Mouse (Mus musculus) liver, adult 10 weeks (tissue): ENCODE data around the gene Tnfsf13. TPM values are rescaled to one million over a fixed set of nuclear protein-coding genes. Genes with fewer than 3 reads are reported as not detected.

Experiments used
- polyA plus RNA-seq: library from polyadenylated mRNA; stranded (reverse); fragments of 350-450 nt; fragmentation: Illumina TruSeq; extraction: RNeasy Lipid Tissue Mini Kit (QIAGEN cat#74804); gene quantifications from one replicate; pipeline ENCODE4 v1.2.3, GENCODE M21; 2014; ENCODE audit warnings: low read depth, low replicate concordance

Gene Tnfsf13
- 2.8 TPM for polyA plus RNA-seq

DNA sequence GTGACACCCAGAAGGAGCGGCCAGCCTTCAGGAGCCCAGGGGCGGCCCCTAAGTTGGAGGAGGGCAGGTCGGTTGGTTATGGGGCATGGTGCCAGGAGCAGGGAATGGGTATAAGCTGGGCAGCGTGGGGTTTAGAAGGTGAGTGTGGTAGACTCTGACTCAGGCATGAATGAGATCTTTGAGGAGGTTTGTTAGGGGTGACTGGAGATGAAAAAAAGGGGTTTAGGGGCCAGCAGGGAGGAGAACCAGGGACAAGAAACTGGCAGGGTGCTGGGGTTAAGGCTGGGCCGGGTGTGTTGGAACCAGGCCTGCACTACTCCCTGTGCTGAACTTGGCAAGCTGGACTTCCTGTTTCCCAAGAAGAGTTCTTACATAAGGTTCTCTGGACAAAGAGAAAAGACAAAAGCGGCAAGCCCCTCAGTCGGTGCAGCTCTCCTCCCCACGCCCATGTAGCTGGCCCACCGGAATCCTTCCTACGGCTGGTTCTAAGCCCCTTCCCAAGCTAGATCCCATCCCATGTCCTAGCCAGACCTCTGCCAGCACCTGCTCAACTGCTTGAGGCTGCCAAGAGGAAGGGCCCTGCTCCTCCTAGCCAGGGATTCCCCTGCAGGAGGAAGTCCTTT, at the start of gene Tnfsf13:
Tnfsf13 (minus strand) TSS at position 259 of the 623 bp plus-strand sequence.

DNA sequence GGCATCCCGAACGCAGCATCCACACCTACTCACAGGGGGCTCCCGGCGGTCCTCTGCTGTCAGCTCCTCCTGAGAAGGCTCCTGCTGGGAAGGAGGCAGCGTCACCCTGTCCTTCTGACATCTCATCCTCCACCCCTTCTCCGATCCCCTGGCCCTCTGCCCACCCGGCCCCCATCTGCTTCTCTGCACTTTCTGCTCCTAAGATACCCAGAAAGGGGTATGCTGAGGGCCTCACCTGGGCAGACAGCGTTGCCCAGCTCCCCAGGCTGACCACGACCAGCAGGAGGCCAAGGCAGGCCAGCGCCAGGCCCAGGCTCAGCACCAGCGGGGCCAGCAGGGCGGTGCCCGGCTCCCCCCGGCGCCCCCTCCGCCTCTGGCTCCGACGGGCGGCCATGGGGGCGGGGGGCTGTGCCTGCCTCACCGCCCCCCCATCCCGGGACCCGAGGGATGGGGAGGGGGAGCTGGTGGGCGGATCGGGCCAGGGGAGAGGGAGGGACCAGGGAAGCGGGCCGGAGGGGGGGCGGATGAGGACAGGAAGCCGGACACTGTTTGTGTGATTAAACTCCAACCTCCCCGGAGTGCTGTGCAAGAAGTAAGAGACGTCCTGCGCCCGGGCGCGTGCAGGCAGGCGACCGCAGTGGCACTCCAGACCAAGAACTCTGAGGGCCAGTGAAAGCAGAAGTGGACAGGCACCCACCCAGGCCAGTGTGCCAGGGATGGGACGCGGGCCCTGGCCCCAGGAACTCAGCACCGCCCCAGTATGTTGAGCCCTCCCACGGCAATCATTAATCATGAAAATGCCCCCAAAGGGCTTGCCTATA, 10.0 kb upstream of the Tnfsf13 start, which contains the start of the genes Tnfsf12 and Tnfsfm13:
Tnfsf12 (minus strand) TSS at position 489 of the 821 bp plus-strand sequence.
Tnfsfm13 (minus strand) TSS at position 738 of the 821 bp plus-strand sequence.

DNA sequence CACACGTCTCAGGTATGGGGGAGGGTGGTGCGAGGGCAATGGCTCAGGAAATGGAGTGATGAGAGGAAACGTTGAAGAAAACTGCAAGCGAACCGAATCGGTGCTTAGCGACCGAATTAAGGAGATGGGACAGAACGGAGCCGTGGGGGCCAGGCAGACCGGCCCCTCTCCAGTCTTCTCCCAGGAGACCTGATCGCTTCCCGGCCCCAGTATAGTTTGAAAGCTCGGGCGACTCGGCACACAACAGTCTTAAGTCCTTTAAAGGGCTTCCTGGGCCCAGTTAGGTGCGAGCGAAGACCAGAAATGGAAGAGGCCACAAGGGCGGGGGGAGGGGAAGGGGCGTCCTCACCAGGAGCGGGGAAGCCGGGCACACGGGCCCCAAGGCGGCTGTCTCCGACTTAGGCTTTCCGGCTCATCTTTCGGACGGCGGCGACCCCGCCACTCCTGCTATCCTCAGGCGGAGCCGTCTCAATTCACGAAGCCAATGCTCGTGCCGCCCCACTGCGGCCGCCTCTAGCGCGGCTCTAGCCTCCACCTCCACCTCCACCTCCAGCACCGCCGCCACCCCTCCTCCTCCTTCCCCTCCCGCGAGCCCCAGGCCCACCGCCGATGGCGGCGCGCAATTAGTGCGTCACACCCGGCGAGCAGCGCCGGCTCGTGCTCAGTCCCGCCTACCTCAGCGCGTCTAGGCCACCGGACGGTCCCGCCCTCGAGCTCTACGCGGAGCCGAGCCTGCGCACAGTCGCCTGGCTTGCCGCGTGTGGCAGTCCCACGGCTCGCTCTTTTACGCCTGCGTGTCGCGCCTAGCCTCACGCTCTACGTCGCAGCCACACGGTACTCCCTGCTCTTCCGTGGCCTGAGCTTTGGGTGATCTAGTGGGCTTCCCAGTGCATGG, 4.0 kb downstream of the Tnfsf13 start, which contains the start of gene Senp3:
Senp3 (minus strand) TSS at position 771 of the 895 bp plus-strand sequence.

DNA sequence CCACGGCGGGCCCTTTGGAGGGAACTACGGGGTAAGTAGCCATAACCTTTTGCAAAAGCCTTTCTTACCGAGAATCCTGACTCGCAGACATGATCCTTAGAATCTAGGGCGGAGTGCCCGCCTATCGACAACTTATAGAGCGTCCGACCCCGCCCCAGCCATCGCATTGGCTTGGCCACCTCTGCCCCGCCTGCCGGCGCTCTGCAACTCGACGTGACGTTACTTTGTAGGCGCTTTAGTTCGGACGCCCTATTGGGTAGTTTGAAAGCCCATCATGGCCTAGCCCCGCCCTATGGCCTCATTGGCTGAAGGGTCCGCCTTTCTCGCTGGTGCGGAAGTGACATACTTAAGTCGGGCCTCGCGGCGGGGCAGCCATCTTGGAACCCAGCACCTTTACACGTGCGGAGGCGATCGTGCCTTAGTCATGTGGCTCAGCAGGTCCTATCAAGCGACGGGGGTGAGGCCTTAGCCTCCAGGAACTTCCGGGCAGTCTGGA, 13.3 kb downstream of the Tnfsf13 start, which contains the start of gene Eif4a1:
Eif4a1 (minus strand) TSS at position 213 of the 496 bp plus-strand sequence.

DNA sequence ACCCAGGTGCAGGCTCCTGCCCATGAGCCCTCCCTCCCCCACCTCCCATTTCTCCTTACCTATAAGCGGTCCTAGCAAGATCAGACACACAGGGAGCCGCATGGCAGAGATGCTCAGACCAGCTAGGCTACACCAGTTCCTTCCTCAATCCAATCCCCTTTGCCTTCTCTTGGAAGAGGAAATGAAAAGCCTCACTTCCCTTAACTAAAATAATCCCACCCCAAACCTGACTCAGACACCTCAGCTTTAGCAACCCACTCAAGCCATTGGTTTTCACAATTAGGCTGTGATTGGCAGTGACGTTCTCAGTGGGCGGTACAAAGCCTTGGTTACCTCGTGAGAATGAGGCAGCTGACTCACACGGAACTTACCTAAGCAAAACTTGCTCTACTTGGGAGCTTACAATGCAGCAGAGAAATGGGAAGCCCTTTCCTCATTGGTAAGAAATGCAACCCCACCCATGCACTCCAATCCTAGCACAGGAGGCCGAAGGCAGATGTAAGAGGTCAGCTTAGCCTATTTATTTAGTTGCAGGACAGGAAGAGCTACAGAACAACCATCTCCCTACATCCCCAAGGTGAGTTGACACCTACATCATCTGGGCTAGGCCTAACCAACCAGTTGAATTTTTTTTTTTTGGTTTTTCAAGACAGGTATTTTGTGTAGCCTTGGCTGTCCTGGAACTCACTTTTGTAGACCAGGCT, 19.5 kb downstream of the Tnfsf13 start, which contains the start of gene Cd68:
Cd68 (minus strand) TSS at position 193 of the 704 bp plus-strand sequence.

DNA sequence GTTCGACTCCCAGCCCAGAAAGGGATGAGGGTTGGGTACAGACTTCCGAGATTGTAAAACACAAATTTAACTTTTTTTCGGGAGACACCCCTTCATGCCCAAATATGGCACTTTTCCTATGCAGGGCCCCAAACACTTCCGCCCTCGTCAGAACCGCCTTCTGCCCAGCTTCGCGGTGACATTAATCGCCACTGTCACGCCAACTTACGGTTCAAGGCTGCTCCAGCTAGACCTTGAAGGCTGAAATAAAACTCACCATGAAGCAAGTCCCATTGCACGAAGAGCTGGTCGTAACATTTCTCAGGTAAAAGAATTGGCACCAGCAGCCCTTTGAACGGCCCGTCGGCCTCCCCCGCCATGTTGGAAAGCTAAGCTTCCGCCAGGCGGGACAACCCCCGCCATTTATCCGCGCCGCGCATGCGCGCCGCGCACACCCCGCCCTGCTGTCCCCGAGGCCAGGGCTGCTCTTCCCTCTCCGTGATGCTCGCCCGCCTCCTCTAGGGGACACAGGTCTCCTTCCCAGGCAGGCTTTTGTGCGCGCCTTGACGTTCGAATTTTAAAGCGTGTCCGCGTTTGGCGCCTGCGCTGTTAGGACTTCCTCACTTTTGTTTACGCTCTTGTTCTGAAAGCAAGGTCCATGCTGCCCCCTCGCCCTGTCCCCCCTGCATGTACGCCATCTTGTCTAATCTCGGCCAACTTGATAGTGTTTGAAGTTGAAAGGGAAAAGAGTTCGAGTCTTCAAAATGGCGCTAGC, 23.2 kb downstream of the Tnfsf13 start, which contains the start of gene Mpdu1:
Mpdu1 (minus strand) TSS at position 430 of the 754 bp plus-strand sequence.

DNA sequence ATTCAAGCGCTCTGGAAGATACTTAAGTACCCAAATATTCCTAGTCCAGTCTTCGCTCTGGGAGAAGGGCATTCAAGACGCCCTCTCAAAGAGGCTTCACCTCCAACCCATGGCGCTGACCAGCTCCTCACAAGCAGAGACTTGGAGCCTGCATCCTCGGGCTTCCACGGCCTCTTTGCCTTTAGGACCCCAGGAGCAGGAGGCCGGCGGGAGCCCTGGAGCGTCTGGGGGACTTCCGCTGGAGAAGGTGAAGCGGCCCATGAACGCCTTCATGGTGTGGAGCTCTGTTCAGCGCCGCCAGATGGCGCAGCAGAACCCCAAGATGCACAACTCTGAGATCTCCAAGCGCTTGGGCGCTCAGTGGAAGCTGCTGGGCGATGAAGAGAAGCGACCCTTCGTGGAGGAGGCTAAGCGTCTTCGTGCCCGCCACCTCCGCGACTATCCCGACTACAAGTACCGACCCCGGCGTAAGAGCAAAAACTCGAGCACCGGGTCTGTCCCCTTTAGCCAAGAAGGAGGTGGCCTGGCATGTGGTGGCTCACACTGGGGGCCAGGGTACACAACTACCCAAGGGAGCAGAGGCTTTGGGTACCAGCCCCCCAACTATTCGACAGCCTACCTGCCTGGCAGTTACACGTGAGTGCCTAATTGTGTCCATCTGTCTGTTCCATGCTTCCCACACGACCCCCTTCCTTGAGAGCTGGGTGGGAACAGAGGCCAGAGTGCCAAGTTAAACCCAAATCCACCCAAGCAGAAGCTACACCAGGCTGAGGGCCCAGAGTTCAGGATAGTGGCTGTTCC, 30.1 kb downstream of the Tnfsf13 start, which contains the start of gene Sox15:
Sox15 (plus strand) TSS at position 51 of the 801 bp plus-strand sequence.

Other genes with a start within 250 kb of the Tnfsf13 start
- not detected for gene Dnah2, start 136.7 kb downstream of the Tnfsf13 start, polyA plus RNA-seq
- gene Efnb3, start 125.6 kb downstream of the Tnfsf13 start, polyA plus RNA-seq: not detected
- 1.1 TPM for gene Wrap53, start 105.5 kb downstream of the Tnfsf13 start, polyA plus RNA-seq
- gene Trp53, start 105.4 kb downstream of the Tnfsf13 start, polyA plus RNA-seq: 3.8 TPM
- gene Atp1b2, start 79.8 kb downstream of the Tnfsf13 start, polyA plus RNA-seq: 0.13 TPM
- gene Shbg, start 67.9 kb downstream of the Tnfsf13 start, polyA plus RNA-seq: not detected
- gene Sat2, start 63.8 kb downstream of the Tnfsf13 start, polyA plus RNA-seq: 8.5 TPM
- 7.8 TPM for gene Fxr2, start 52.8 kb downstream of the Tnfsf13 start, polyA plus RNA-seq
- gene Sox15, start 30.5 kb downstream of the Tnfsf13 start, polyA plus RNA-seq: not detected
- gene Mpdu1, start 23.1 kb downstream of the Tnfsf13 start, polyA plus RNA-seq: 22.1 TPM
- 3.8 TPM for gene Cd68, start 19.6 kb downstream of the Tnfsf13 start, polyA plus RNA-seq
- gene Eif4a1, start 13.4 kb downstream of the Tnfsf13 start, polyA plus RNA-seq: 340 TPM
- gene Senp3, start 3.7 kb downstream of the Tnfsf13 start, polyA plus RNA-seq: 33.7 TPM
- 1.5 TPM for gene Tnfsf12, start 10.1 kb upstream of the Tnfsf13 start, polyA plus RNA-seq
- not detected for gene Tnfsfm13, start 10.3 kb upstream of the Tnfsf13 start, polyA plus RNA-seq
- 7.7 TPM for gene Polr2a, start 72.9 kb upstream of the Tnfsf13 start, polyA plus RNA-seq
- gene Slc35g3, start 76.2 kb upstream of the Tnfsf13 start, polyA plus RNA-seq: not detected
- gene Zbtb4, start 80.1 kb upstream of the Tnfsf13 start, polyA plus RNA-seq: 4.1 TPM
- 0.58 TPM for gene Chrnb1, start 110.2 kb upstream of the Tnfsf13 start, polyA plus RNA-seq
- gene Fgf11, start 116.1 kb upstream of the Tnfsf13 start, polyA plus RNA-seq: 0.29 TPM
- 3.6 TPM for gene Tmem102, start 119.8 kb upstream of the Tnfsf13 start, polyA plus RNA-seq
- gene Gm39566, start 129.5 kb upstream of the Tnfsf13 start, polyA plus RNA-seq: not detected
- gene Spem2, start 132.7 kb upstream of the Tnfsf13 start, polyA plus RNA-seq: not detected
- gene Spem1, start 136.4 kb upstream of the Tnfsf13 start, polyA plus RNA-seq: not detected
- gene Nlgn2, start 152.0 kb upstream of the Tnfsf13 start, polyA plus RNA-seq: 0.11 TPM
- 58.8 TPM for gene Tmem256, start 152.7 kb upstream of the Tnfsf13 start, polyA plus RNA-seq
- gene Plscr3, start 160.6 kb upstream of the Tnfsf13 start, polyA plus RNA-seq: 1.1 TPM
- not detected for gene Tnk1, start 172.9 kb upstream of the Tnfsf13 start, polyA plus RNA-seq
- gene Tmem95, start 192.2 kb upstream of the Tnfsf13 start, polyA plus RNA-seq: not detected
- gene Kctd11, start 195.6 kb upstream of the Tnfsf13 start, polyA plus RNA-seq: 0.42 TPM
- gene Acap1, start 209.8 kb upstream of the Tnfsf13 start, polyA plus RNA-seq: 0.40 TPM
- not detected for gene 2810408A11Rik, start 215.2 kb upstream of the Tnfsf13 start, polyA plus RNA-seq
- gene Neurl4, start 215.3 kb upstream of the Tnfsf13 start, polyA plus RNA-seq: 3.0 TPM
- 9.6 TPM for gene Gps2, start 228.1 kb upstream of the Tnfsf13 start, polyA plus RNA-seq
- gene Eif5a, start 236.2 kb upstream of the Tnfsf13 start, polyA plus RNA-seq: 155 TPM